Mouse (Mus musculus) urinary bladder, postnatal 36 days (tissue): ENCODE measurements at regions not wholly inside any gene's neighbourhood (a gene's known extent, or its start where the extent isn't known, plus 50 kb on each side); places are given as distances from the start of the nearest gene placed in this dataset.
"Not testable (repeated sequence)": the region's sequence is repeated elsewhere in the genome, so short reads cannot be mapped to it uniquely, and the experiment has no call there.

Experiments
- DNase-seq, 2 experiments: peaks; one replicate each; pipeline ENCODE4 v3.0.0; 2022; ENCODE audit warnings: low spot score in 2 of 2, mixed read lengths in 1 of 2

DNA sequence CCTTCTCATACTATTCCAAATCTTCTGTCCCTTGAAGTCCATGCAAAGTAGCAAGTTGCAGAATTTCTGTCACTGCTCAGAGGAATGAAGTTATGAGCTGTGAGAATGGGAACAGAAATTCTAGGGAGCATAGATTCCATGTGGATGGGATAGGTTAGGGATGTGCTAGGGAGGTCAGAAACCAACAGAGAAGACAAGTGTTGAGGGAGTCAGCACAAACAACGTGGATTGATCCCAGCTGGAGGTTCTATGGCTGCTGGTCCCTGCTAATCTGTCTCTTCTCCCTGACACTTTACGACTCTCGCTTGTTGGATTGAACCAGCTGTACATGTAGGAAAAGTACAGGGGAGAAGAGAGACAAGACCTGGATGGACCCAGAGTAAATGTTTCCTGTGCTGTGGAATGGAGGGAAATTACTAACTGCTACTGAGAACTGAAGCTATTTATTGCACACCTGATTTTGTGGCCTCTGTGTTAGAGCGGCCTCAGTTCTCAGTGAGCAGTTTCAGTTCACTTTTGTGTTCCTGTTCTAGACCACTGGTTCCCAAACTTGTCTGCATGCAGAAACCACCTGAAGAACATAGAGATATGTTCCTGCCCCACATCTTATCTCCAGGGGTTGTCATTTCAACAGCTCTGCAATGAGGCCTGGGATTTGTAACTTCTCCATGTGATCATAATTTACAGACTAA, 151.0 kb downstream of the Ube2e3 start:
- no peak for DNase-seq

GRCm38 (mm10) chr2:79022954-79023353, 155.0 kb downstream of the Ube2e3 start:
- DNase-seq: no peak

DNA sequence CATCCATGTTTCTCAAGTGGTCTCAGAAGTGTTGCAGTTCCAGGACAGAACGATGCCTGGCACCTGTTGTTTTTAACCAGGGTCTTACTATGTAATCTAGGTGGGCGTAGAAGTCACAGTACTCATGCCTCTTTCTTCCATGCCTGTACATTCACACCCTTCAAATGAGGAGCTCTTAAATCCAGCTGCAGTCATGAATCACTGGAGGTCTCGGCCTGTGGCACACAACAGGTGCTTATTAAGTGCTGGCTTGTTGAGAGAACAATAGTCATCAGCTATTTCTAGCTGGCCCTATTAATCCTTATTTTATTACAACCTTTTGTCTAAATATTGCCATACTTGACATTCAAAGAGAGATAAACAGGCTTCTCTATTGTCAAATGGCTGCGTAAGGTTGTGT, 157.8 kb downstream of the Ube2e3 start:
- no peak for DNase-seq

DNA sequence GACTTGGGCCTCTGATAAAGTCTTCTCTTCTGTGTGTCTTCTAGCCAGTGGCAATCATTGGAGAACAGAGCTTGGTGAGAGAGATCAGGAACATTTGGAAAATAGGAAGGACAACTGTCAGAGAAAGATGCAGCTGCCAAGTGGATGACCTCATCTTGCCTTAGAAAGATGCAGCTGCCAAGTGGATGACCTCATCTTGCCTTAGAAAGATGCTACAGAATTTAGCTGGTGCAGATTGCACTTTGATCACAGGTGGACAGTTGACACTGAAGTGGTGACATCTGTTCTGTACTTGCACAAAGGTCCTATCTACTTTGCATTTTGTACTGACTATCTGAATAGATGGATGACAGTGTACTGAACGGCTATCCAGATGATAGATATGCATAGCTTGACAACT, 163.1 kb downstream of the Ube2e3 start:
- DNase-seq: no peak

DNA sequence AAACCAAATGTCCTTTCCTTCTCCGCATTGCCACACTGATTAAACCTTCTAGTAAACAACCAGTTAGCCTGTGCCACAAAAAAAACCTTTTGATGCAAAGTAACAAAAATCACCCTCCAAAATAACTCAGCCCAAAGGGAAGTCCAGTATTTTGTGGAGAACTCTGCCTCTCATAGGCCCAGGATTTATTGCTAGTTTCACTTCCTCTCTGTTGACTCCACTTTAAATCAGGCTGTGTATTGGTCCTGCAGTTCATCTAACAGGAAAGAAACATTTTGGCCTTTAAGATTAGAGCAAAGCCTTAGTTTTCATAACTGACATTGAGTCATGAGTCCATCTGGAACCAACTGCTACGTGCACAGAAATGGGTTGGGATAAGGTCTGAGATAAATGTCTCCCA, 168.4 kb downstream of the Ube2e3 start:
- no peak for DNase-seq

DNA sequence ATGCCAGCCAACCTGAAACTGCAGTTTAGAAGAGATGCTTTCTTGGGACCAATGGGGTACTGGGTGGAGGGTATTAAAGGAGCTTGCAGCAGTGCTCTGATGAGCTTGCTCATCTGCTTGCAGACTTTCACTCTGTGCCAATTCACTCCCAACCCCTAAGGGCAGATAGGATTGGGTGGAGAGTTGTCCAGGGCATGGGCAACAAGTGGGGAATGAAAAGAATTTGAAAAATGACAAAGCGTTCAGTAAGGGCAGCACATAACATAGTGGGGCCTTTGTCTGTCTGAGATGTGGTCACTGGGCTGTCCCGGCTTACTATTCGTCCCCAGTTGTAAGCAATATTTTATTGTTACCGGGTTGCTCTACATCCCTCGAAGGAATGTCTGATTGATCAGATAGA, 170.7 kb downstream of the Ube2e3 start:
- no peak for DNase-seq

GRCm38 (mm10) chr2:79044804-79045203, 176.9 kb downstream of the Ube2e3 start:
- not testable (repeated sequence) for DNase-seq

DNA sequence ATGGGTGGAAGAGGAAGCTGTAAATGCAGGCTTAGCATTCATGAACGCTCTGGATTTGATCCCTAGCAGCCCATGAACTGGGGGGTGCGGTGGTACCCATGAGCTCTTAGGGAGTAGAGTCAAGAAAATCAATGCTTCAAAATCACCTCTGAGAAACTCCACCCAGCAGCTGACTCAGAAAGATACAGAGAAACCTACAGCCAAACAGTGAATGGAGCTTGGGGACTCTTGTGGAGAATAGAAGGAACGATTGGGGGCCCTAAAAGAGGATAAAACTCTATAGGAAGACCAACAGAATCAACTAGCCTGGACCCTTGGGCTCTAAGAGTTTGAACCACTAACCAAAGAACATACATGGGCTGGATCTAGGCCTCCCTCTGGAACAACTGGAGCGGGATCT, 177.6 kb downstream of the Ube2e3 start:
- DNase-seq: no peak

- DNase-seq: no peak
These were observed 180.1 kb downstream of the Ube2e3 start for GRCm38 (mm10) chr2:79048020-79048419.

DNA sequence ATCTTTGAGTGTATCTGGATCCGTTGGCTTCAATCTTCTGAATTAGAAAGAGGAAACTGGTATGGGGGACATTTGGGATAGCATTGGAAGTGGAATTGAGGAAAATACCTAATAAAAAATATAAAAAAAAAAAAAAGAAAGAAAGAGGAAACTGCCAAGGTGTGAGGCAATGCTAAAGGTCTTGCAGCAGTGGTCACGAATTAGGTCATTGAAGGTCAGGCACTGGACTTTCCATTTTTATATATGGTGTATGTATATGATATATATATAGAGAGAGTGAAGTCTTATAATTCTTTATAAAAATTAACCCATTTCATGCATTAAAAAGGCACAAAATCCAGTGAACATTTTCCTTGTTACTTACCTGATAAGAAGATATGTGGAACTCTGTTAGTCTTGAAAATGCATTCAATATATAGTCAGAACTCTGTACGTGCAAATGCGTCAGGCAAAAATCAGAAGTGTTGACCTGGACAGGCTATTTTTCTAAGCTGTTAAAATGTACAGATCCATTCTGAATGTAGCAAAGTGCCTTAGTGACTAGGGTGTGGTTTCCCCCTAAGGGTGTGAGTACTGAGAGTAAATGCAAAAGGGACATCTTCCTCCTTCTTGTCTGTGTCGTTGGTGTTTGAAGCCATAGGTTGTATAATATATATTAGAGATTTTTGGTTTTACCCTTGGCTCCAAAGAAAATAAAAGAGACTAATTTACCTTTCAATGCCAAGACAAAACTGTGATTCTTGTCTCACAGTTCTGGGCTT, 181.0 kb downstream of the Ube2e3 start:
- DNase-seq: no peak

DNA sequence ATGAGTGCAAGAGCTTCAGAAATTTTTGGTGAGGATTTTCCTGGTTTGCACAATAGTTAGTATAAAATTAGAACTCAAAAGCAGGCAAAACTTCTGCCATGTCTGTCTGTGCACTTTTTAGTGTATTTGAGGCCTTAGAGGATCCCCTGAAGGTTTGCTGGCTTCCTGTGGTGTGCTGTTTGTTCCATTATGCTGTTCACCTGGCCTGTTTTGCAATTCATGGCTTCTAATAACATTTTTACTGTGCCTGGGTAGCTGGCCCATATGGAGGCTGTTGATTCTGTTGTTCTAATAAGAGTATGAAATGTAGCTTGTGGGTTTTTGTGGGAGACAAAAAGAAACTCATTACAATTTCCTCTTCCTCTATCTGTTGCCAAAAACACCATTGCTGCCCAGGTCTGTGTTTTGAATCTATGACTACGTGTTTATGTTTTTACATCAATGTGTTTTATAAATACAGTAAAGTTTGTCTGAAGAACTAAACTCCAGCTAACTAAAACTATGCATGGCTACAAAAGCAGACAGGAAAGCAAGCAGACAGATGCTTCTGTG, 182.6 kb downstream of the Ube2e3 start:
- no peak for DNase-seq

- DNase-seq: no peak
These were observed 184.3 kb downstream of the Ube2e3 start for GRCm38 (mm10) chr2:79052226-79052625.

- no peak for DNase-seq
These were observed 188.2 kb downstream of the Ube2e3 start for GRCm38 (mm10) chr2:79056138-79056537.

GRCm38 (mm10) chr2:79059115-79059943, 191.4 kb downstream of the Ube2e3 start:
- DNase-seq: no peak

DNA sequence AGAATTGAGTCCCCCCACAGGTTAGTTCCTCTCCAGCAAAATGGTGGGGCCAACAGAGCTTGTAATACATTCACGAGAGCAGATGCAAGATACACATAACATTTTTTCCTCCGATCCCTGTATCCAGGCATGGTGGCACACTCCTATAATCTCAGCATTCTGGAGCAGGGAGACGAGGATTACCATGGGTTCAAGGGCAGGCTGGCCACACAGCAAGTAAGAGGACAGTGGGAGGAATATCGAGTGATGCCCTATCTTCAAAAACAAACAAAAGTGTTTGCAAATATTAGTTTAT, 192.0 kb downstream of the Ube2e3 start:
- DNase-seq: no peak

DNA sequence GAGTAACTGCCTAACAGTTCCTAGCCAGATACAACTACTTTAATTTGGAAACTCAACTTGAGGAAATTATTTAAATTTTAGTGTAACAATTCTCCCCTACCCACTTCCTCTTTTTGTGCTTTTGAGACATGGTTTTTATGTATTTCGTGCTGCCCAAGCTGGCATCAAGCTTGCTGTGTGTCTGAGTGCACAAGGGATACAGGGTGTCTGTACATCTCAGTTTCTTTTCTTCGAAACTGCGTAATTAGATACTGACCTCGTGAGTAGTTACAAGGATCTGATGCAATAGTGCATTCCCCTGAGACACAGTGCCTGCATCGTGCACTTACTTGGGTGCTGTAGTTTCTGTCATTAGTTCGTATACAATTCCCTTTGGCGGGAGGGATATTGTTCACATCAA, 192.4 kb downstream of the Ube2e3 start:
- no peak for DNase-seq

- no peak for DNase-seq
These were observed 193.6 kb upstream of the Itga4 start for GRCm38 (mm10) chr2:79061645-79062044.

DNA sequence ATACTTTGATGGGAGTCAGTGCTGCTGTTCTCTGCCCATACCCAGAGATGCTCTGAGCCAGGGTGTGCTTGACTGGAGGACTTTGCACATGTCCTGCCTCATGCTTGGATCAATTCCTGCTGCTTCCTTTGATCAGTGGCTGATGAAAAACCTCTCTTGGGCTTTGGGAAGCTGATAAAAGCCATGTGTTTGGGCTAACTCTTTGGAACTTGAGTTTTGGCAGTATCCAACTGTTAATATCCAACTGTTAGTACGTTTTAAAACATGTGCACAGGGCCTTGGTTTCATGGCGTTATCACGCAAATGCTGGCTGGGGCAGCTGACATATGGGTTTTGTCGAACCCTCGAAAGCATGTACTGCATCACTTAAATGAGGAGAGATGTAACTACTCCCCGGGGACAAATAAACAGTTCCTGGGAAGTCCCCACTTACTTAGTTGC, 193.0 kb upstream of the Itga4 start:
- peak in 1 of 2 experiments; percentile 8 for DNase-seq

DNA sequence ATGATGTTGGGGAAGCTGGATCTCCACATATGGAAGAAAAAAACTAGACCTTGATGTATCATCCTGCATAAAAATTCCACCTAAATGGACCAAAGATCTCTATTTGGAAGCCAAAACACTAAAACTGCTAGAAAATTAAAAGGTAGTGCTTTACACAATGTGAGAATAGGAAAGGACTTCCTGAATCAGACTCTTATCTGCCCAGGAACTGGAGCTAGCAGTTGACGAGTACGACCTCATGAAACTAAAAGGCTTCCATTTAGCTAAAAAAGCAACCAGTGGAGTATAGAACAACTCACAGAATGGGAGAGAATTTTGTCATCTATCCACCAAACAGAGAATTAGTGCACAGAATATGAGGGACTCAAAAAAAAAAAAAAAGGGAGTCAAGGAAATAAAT, 191.6 kb upstream of the Itga4 start:
- no peak for DNase-seq

GRCm38 (mm10) chr2:79065321-79065720, 189.9 kb upstream of the Itga4 start:
- DNase-seq: no peak

GRCm38 (mm10) chr2:79076115-79076514, 179.1 kb upstream of the Itga4 start:
- no peak for DNase-seq

- DNase-seq: no peak
These were observed 176.3 kb upstream of the Itga4 start for GRCm38 (mm10) chr2:79078836-79079394.
